Mouse (Mus musculus) intestine, embryonic 14.5 days (tissue): ENCODE measurements around the gene Sdhaf4. TPM values are rescaled to one million over a fixed set of nuclear protein-coding genes. Genes with fewer than 3 reads are reported as not detected.

Source experiments
- ATAC-seq: fragments of 200-750 bp; cut with Nextera tagmentation; replicated peaks from 2 replicates; pipeline ENCODE4 v1.8.0; 2017; ENCODE audit warnings: low read depth, moderate number of reproducible peaks, moderate TSS enrichment, moderate library complexity; ENCODE audit not compliant: low FRiP score, low TSS enrichment
- DNase-seq: peaks from one replicate; pipeline ENCODE4 v3.0.0-alpha.2; 2018; ENCODE audit warnings: low spot score
- H3K27ac ChIP-seq: fragments of 300-500 bp; sonication (generic); 2 replicates; pipeline ENCODE4 v1.5.1; 2014; ENCODE audit warnings: low read depth, mild to moderate bottlenecking, control low read depth
- H3K27me3 ChIP-seq: fragments of 300-500 bp; sonication (generic); replicated peaks from 2 replicates; pipeline ENCODE4 v1.6.1; 2014; ENCODE audit warnings: low read length, control low read depth; ENCODE audit not compliant: control insufficient read depth, insufficient read depth
- H3K36me3 ChIP-seq: fragments of 300-500 bp; sonication (generic); 2 replicates; pipeline ENCODE4 v1.6.1; 2014; ENCODE audit warnings: low read length, control low read depth; ENCODE audit not compliant: control insufficient read depth, insufficient read depth
- H3K4me1 ChIP-seq: fragments of 300-500 bp; sonication (generic); replicated peaks from 2 replicates; pipeline ENCODE4 v1.6.1; 2014; ENCODE audit warnings: low read length, control low read depth, mixed read lengths; ENCODE audit not compliant: control insufficient read depth, insufficient read depth
- H3K4me2 ChIP-seq: fragments of 300-500 bp; sonication (generic); 2 replicates; pipeline ENCODE4 v1.6.1; 2014; ENCODE audit warnings: low read length
- H3K4me3 ChIP-seq: fragments of 300-500 bp; sonication (generic); 2 replicates; pipeline ENCODE4 v1.5.1; 2014; ENCODE audit warnings: low read depth, low read length, control low read depth, mixed read lengths
- H3K9ac ChIP-seq: fragments of 300-500 bp; sonication (generic); 2 replicates; pipeline ENCODE4 v1.6.1; 2014; ENCODE audit warnings: mild to moderate bottlenecking, low read length
- H3K9me3 ChIP-seq: fragments of 300-500 bp; sonication (generic); 2 replicates; pipeline ENCODE4 v1.6.1; 2016; ENCODE audit warnings: low read length, control low read depth; ENCODE audit not compliant: control insufficient read depth
- WGBS: fragments of 180-500 bp; shearing (Covaris S2); extraction: QIAGEN DNeasy Blood & Tissue Kit; methylation state at CpG from one replicate; pipeline ENCODE4 v1.1.7; 2014; 5-methylcytosine and 5-hydroxymethylcytosine counted together
- polyA plus RNA-seq: library from polyadenylated mRNA; unstranded; fragments of >200 nt; fragmentation: Nextera tagmentation; extraction: Ambion mirVana; gene quantifications from 2 replicates; pipeline ENCODE4 v1.2.1, GENCODE M21; 2014

Gene Sdhaf4
- 73.9 and 76.0 TPM in 2 replicates for polyA plus RNA-seq

- peak within 1 kb of the TSS; percentile 68 for H3K27ac ChIP-seq
- H3K9me3 ChIP-seq = no peaks in the 10 kb centered on the region
- 1% methylated on average over 47 of the region's 47 CpGs for WGBS
- peak within 1 kb of the TSS; percentile 69 for H3K9ac ChIP-seq
- 0 out of 2 replicates have a peak, but pooled peaks cover 6% of the 10 kb centered on the region for H3K4me1 ChIP-seq
- H3K36me3 ChIP-seq = peaks cover 4% of the 10 kb centered on the region
- ATAC-seq (peak; percentile 97), DNase-seq (peak; percentile 95)
- H3K27me3 ChIP-seq = no peaks in the 10 kb centered on the region
- peak within 1 kb of the TSS; percentile 73 for H3K4me2 ChIP-seq
- peak within 1 kb of the TSS; percentile 55 for H3K4me3 ChIP-seq
Measured at GRCm38 (mm10) chr1:24005070-24005804, at the start of gene Sdhaf4. Gene Sdhaf4 (minus strand): TSS chr1:24005656.

- DNase-seq (no peak), ATAC-seq (no peak)
- Histone ChIP-seq H3K27me3 (no peaks in the 10 kb centered on the region), H3K36me3 (peaks cover 32% of the 10 kb centered on the region), H3K4me2 (no peak overlapping the region), H3K9ac (no peak overlapping the region), H3K4me3 (no peak overlapping the region), H3K4me1 (no peaks in the 10 kb centered on the region), H3K27ac (no peak overlapping the region), H3K9me3 (no peaks in the 10 kb centered on the region)
- 80% methylated on average over 6 of the region's 6 CpGs for WGBS
Measured at GRCm38 (mm10) chr1:24046730-24047510, 41.5 kb upstream of the Sdhaf4 start.

- DNase-seq = no peak
- H3K9ac ChIP-seq = no peak overlapping the region
- no peaks in the 10 kb centered on the region for H3K9me3 ChIP-seq
- H3K4me1 ChIP-seq = no peaks in the 10 kb centered on the region
- no peaks in the 10 kb centered on the region for H3K27me3 ChIP-seq
- 84% methylated on average over 5 of the region's 5 CpGs for WGBS
- no peak for ATAC-seq
- H3K27ac ChIP-seq = no peak overlapping the region
- H3K36me3 ChIP-seq = peaks cover 25% of the 10 kb centered on the region
- H3K4me2 ChIP-seq = no peak overlapping the region
- no peak overlapping the region for H3K4me3 ChIP-seq
Measured at GRCm38 (mm10) chr1:24045627-24046026, 40.2 kb upstream of the Sdhaf4 start.

- Histone ChIP-seq H3K27me3 (no peaks in the 10 kb centered on the region), H3K27ac (no peak overlapping the region), H3K4me1 (no peaks in the 10 kb centered on the region), H3K4me2 (no peak overlapping the region), H3K9ac (no peak overlapping the region), H3K36me3 (peaks cover 26% of the 10 kb centered on the region), H3K9me3 (no peaks in the 10 kb centered on the region), H3K4me3 (no peak overlapping the region)
- WGBS = 82% methylated on average over 5 of the region's 5 CpGs
- ATAC-seq = no peak
- no peak for DNase-seq
Measured at GRCm38 (mm10) chr1:24043007-24043406, 37.6 kb upstream of the Sdhaf4 start.

GRCm38 (mm10) chr1:24033759-24034423, 28.4 kb upstream of the Sdhaf4 start:
- DNase-seq = no peak
- H3K4me1 ChIP-seq = no peaks in the 10 kb centered on the region
- no peak overlapping the region for H3K4me3 ChIP-seq
- H3K9me3 ChIP-seq = no peaks in the 10 kb centered on the region
- ATAC-seq = no peak
- no peak overlapping the region for H3K4me2 ChIP-seq
- H3K27me3 ChIP-seq = no peaks in the 10 kb centered on the region
- H3K9ac ChIP-seq = no peak overlapping the region
- WGBS = 90% methylated on average over 2 of the region's 2 CpGs
- no peak overlapping the region for H3K27ac ChIP-seq
- peaks cover 33% of the 10 kb centered on the region for H3K36me3 ChIP-seq

GRCm38 (mm10) chr1:24010821-24011220, 5.4 kb upstream of the Sdhaf4 start:
- Histone ChIP-seq H3K27me3 (no peaks in the 10 kb centered on the region), H3K9ac (no peak overlapping the region), H3K27ac (no peak overlapping the region), H3K4me1 (no peaks in the 10 kb centered on the region), H3K4me2 (no peak overlapping the region), H3K9me3 (no peaks in the 10 kb centered on the region), H3K36me3 (peaks cover 27% of the 10 kb centered on the region), H3K4me3 (no peak overlapping the region)
- WGBS = 91% methylated on average over 6 of the region's 6 CpGs
- ATAC-seq = no peak
- DNase-seq = no peak

GRCm38 (mm10) chr1:24010016-24010415, 4.6 kb upstream of the Sdhaf4 start:
- H3K4me2 ChIP-seq = no peak overlapping the region
- DNase-seq = no peak
- H3K9ac ChIP-seq = no peak overlapping the region
- H3K4me3 ChIP-seq = no peak overlapping the region
- H3K27ac ChIP-seq = no peak overlapping the region
- H3K36me3 ChIP-seq = peaks cover 27% of the 10 kb centered on the region
- 92% methylated on average over 6 of the region's 6 CpGs for WGBS
- no peaks in the 10 kb centered on the region for H3K4me1 ChIP-seq
- no peaks in the 10 kb centered on the region for H3K9me3 ChIP-seq
- no peaks in the 10 kb centered on the region for H3K27me3 ChIP-seq
- no peak for ATAC-seq

GRCm38 (mm10) chr1:24007621-24008020, 2.2 kb upstream of the Sdhaf4 start:
- no peak for ATAC-seq
- H3K4me3 ChIP-seq = no peak overlapping the region
- no peak for DNase-seq
- H3K27me3 ChIP-seq = no peaks in the 10 kb centered on the region
- no peak overlapping the region for H3K9ac ChIP-seq
- 88% methylated on average over 8 of the region's 8 CpGs for WGBS
- H3K4me1 ChIP-seq = 0 out of 2 replicates have a peak, but pooled peaks cover 6% of the 10 kb centered on the region
- H3K36me3 ChIP-seq = peaks cover 12% of the 10 kb centered on the region
- no peaks in the 10 kb centered on the region for H3K9me3 ChIP-seq
- H3K27ac ChIP-seq = no peak overlapping the region
- H3K4me2 ChIP-seq = no peak overlapping the region
